Mouse (Mus musculus): ENCODE measurements at regions not wholly inside any gene's neighbourhood (a gene's known extent, or its start where the extent isn't known, plus 50 kb on each side); places are given as distances from the start of the nearest gene placed in this dataset.

- H3K4me1 ChIP-seq (ENCODE audit: control insufficient read depth, insufficient read depth, low read length) = no peaks in the 10 kb centered on the region
- no peaks in the 10 kb centered on the region for H3K9me3 ChIP-seq (replicated peaks; ENCODE audit: control insufficient read depth, low read length)
- 59% methylated on average over 5 of the region's 5 CpGs for WGBS
- no peaks in the 10 kb centered on the region for H3K36me3 ChIP-seq (ENCODE audit: control insufficient read depth, insufficient read depth, low read length)
- H3K27me3 ChIP-seq (ENCODE audit: control insufficient read depth, insufficient read depth, low read length) = no peaks in the 10 kb centered on the region
- no peak overlapping the region for H3K4me2 ChIP-seq (ENCODE audit: low read depth, low read length)
- no peak overlapping the region for H3K4me3 ChIP-seq (replicated peaks; ENCODE audit: low read length)
- no peak overlapping the region for H3K9ac ChIP-seq (ENCODE audit: low read length)
- H3K27ac ChIP-seq (ENCODE audit: low read length) = no peak overlapping the region
- ATAC-seq (ENCODE audit: insufficient read depth, low FRiP score) = no peak
These were observed 190.1 kb upstream of the 4931429L15Rik start for GRCm38 (mm10) chr9:46509896-46510295.

DNA sequence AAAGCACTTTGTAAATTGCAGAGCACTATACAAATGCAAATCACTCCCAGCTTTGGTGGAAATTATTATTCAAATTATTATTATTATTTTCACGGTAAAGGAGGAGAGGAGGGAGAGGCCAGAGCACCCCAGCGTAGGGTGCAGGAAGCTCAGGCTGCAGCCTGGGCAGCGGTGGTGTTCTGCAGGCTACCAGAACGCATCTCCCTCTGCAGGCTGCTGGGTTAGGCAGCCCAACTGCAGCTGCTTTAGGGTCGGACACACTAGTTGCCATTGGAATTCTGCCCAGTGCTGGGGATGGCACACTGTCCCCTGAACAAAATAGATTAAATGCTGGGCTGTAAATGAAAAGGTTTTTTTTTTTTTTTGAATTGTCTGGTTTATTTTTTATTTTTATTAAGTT lies 189.7 kb upstream of the 4931429L15Rik start:
- H3K4me1 ChIP-seq (ENCODE audit: control insufficient read depth, insufficient read depth, low read length) = no peaks in the 10 kb centered on the region
- no peak overlapping the region for H3K27ac ChIP-seq (ENCODE audit: low read length)
- H3K9me3 ChIP-seq (replicated peaks; ENCODE audit: control insufficient read depth, low read length) = no peaks in the 10 kb centered on the region
- H3K4me2 ChIP-seq (ENCODE audit: low read depth, low read length) = no peak overlapping the region
- no peak for ATAC-seq (ENCODE audit: insufficient read depth, low FRiP score)
- H3K4me3 ChIP-seq (replicated peaks; ENCODE audit: low read length) = no peak overlapping the region
- no peaks in the 10 kb centered on the region for H3K27me3 ChIP-seq (ENCODE audit: control insufficient read depth, insufficient read depth, low read length)
- H3K9ac ChIP-seq (ENCODE audit: low read length) = no peak overlapping the region
- no peaks in the 10 kb centered on the region for H3K36me3 ChIP-seq (ENCODE audit: control insufficient read depth, insufficient read depth, low read length)
- 22% methylated on average over 5 of the region's 5 CpGs for WGBS

DNA sequence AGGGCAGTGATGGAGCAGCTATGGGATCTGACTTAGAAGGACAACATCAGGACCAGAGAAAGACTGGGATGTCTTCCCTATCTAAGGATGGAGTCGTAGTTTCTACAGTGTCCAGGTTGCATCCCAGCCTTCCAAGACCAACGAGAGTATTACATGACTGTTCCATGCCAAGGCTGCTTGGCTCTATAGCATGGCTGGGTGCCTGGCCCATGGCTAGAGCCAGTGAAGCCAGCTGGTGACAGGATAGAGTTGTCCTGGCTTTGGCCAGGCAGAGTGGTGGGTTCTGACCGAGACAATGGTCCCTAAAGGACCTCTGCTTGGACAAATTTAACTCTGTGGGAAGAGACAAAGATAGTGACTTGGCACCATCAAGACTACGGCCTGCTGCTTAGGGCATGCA lies 187.2 kb upstream of the 4931429L15Rik start:
- no peak overlapping the region for H3K4me3 ChIP-seq (replicated peaks; ENCODE audit: low read length)
- H3K27me3 ChIP-seq (ENCODE audit: control insufficient read depth, insufficient read depth, low read length) = no peaks in the 10 kb centered on the region
- 89% methylated on average over 4 of the region's 4 CpGs for WGBS
- no peak overlapping the region for H3K4me2 ChIP-seq (ENCODE audit: low read depth, low read length)
- ATAC-seq (ENCODE audit: insufficient read depth, low FRiP score) = no peak
- no peak overlapping the region for H3K9ac ChIP-seq (ENCODE audit: low read length)
- no peaks in the 10 kb centered on the region for H3K36me3 ChIP-seq (ENCODE audit: control insufficient read depth, insufficient read depth, low read length)
- no peaks in the 10 kb centered on the region for H3K4me1 ChIP-seq (ENCODE audit: control insufficient read depth, insufficient read depth, low read length)
- H3K27ac ChIP-seq (ENCODE audit: low read length) = no peak overlapping the region
- H3K9me3 ChIP-seq (replicated peaks; ENCODE audit: control insufficient read depth, low read length) = no peaks in the 10 kb centered on the region

DNA sequence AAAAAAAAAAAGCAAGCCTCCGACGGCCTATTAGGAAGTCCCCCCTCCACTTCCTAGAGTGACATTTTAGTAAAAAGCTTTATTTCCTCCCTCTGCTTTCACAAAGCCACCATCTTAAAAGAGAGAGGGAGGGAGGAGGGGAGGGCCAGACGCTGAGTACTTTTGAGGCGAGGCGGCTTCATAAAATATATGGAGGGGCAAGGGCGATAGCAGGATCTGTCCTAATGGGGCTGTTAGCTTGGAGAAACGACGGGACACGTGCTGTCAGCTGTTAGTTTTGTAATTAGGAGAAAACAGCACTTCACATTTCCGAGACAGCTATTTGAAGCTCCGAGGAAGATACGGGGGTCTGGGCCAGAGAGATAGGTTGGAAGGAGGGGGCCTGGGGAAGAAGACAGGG lies 184.8 kb upstream of the 4931429L15Rik start:
- H3K27me3 ChIP-seq (ENCODE audit: control insufficient read depth, insufficient read depth, low read length) = no peaks in the 10 kb centered on the region
- ATAC-seq (ENCODE audit: insufficient read depth, low FRiP score) = no peak
- H3K4me1 ChIP-seq (ENCODE audit: control insufficient read depth, insufficient read depth, low read length) = no peaks in the 10 kb centered on the region
- no peak overlapping the region for H3K4me2 ChIP-seq (ENCODE audit: low read depth, low read length)
- H3K9me3 ChIP-seq (replicated peaks; ENCODE audit: control insufficient read depth, low read length) = no peaks in the 10 kb centered on the region
- WGBS = 54% methylated on average over 12 of the region's 12 CpGs
- H3K27ac ChIP-seq (ENCODE audit: low read length) = no peak overlapping the region
- H3K36me3 ChIP-seq (ENCODE audit: control insufficient read depth, insufficient read depth, low read length) = no peaks in the 10 kb centered on the region
- H3K9ac ChIP-seq (ENCODE audit: low read length) = no peak overlapping the region
- H3K4me3 ChIP-seq (replicated peaks; ENCODE audit: low read length) = no peak overlapping the region

DNA sequence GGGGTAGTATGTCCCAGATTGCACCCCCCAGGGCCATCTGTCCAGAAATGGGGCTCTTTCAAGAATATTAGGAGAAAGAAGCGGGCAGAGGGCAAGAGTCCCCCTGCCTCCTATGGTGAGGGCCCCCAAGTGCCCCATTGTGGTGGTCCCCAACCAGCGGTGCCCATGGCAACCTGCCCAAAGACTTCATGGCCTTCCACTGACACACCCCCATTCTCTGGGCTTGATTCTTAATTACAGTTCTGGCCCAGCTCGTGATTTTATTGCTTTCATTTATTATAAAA lies 184.3 kb upstream of the 4931429L15Rik start:
- no peaks in the 10 kb centered on the region for H3K9me3 ChIP-seq (replicated peaks; ENCODE audit: control insufficient read depth, low read length)
- H3K4me1 ChIP-seq (ENCODE audit: control insufficient read depth, insufficient read depth, low read length) = no peaks in the 10 kb centered on the region
- H3K9ac ChIP-seq (ENCODE audit: low read length) = no peak overlapping the region
- no peaks in the 10 kb centered on the region for H3K36me3 ChIP-seq (ENCODE audit: control insufficient read depth, insufficient read depth, low read length)
- no peak overlapping the region for H3K27ac ChIP-seq (ENCODE audit: low read length)
- H3K27me3 ChIP-seq (ENCODE audit: control insufficient read depth, insufficient read depth, low read length) = no peaks in the 10 kb centered on the region
- no peak overlapping the region for H3K4me3 ChIP-seq (replicated peaks; ENCODE audit: low read length)
- WGBS = 68% methylated on average over 3 of the region's 3 CpGs
- ATAC-seq (ENCODE audit: insufficient read depth, low FRiP score) = no peak
- no peak overlapping the region for H3K4me2 ChIP-seq (ENCODE audit: low read depth, low read length)

DNA sequence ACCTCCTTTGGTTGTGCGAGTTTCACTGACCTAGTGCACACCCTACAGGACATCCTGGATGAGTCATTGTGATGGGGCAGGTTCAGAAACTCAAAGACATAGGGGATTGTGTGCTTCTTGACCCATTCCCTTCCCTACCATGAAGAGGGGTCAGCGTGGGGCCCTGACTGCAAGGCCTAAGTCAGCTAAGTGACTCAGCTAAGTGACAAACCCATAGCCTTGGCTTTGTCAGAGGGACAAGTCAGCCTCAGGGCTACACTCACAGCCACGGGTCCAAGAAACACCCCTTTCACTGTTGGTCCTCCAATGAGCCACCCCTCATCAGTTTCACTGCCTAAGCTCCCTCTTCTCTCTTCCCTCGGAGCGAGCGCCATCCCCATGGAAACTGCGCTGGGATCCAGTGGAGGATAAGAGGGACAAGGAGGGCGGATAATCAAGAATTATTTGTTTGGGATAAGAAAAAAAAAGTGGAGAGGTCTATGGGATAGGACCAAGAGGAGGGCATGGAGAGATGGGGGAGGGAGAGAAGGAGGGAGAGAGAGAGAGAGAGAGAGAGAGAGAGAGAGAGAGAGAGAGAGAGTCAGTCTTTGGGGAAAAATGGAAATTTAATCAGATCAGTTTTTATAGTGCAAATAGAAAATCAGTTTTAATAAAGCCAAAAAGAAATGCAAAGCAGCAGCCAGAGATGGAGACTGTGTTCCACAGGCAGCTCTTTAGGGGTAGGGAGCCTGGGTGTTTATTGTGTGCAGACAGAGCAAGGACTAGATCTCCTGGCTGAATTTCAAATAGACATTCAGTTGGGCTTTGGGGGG lies 183.7 kb upstream of the 4931429L15Rik start:
- no peak for ATAC-seq (ENCODE audit: insufficient read depth, low FRiP score)
- Histone ChIP-seq H3K4me1 (ENCODE audit: control insufficient read depth, insufficient read depth, low read length) (no peaks in the 10 kb centered on the region), H3K36me3 (ENCODE audit: control insufficient read depth, insufficient read depth, low read length) (no peaks in the 10 kb centered on the region), H3K9ac (ENCODE audit: low read length) (no peak overlapping the region), H3K9me3 (replicated peaks; ENCODE audit: control insufficient read depth, low read length) (no peaks in the 10 kb centered on the region), H3K27ac (ENCODE audit: low read length) (no peak overlapping the region), H3K27me3 (ENCODE audit: control insufficient read depth, insufficient read depth, low read length) (no peaks in the 10 kb centered on the region), H3K4me3 (replicated peaks; ENCODE audit: low read length) (no peak overlapping the region), H3K4me2 (ENCODE audit: low read depth, low read length) (no peak overlapping the region)
- WGBS = 77% methylated on average over 8 of the region's 8 CpGs

DNA sequence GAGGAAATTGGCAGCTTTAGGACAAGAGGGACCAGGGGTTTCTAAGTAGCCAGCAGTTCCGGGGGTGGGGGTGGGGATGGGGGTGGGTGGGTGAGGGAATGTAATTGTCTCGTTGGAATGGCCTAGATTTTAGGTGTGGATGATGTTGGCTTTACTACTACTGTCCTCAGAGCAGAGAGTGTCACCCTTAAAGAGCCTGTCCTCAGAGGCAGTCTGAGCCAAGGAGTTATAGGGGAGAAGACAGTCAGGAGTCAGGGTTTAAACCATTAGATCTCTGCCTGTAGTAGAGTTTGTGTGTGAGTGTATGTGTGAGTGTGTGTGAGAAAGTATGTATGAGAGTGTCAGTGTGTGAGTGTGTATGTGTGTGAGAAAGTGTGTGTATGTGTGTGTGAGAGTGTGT lies 179.6 kb upstream of the 4931429L15Rik start:
- WGBS = 25% methylated on average over 2 of the region's 2 CpGs
- no peaks in the 10 kb centered on the region for H3K9me3 ChIP-seq (replicated peaks; ENCODE audit: control insufficient read depth, low read length)
- no peaks in the 10 kb centered on the region for H3K36me3 ChIP-seq (ENCODE audit: control insufficient read depth, insufficient read depth, low read length)
- H3K4me2 ChIP-seq (ENCODE audit: low read depth, low read length) = no peak overlapping the region
- no peaks in the 10 kb centered on the region for H3K4me1 ChIP-seq (ENCODE audit: control insufficient read depth, insufficient read depth, low read length)
- H3K4me3 ChIP-seq (replicated peaks; ENCODE audit: low read length) = no peak overlapping the region
- no peak for ATAC-seq (ENCODE audit: insufficient read depth, low FRiP score)
- no peak overlapping the region for H3K27ac ChIP-seq (ENCODE audit: low read length)
- H3K27me3 ChIP-seq (ENCODE audit: control insufficient read depth, insufficient read depth, low read length) = no peaks in the 10 kb centered on the region
- H3K9ac ChIP-seq (ENCODE audit: low read length) = no peak overlapping the region

DNA sequence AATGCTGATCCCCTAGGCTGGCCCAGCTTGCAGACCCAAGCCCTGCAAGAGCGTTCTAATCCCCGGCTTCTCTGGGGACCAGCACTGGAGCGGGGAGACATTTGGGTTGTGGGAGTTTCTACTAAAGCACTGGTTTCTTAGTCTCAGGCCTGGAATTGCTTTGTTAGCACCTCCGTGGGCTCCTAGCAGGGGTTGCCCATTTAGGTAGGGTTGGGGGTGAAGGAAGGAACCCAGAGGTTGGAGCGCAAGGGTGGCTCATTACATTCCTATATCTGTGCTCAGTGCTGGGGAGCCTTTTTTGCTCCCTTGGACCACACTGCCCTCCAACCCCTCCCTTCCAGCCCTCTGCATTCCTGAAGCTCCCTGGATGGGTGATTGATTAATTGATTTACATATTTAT lies 179.1 kb upstream of the 4931429L15Rik start:
- no peak overlapping the region for H3K4me3 ChIP-seq (replicated peaks; ENCODE audit: low read length)
- no peak overlapping the region for H3K27ac ChIP-seq (ENCODE audit: low read length)
- no peak overlapping the region for H3K9ac ChIP-seq (ENCODE audit: low read length)
- no peak overlapping the region for H3K4me2 ChIP-seq (ENCODE audit: low read depth, low read length)
- 52% methylated on average over 5 of the region's 5 CpGs for WGBS
- ATAC-seq (ENCODE audit: insufficient read depth, low FRiP score) = no peak
- no peaks in the 10 kb centered on the region for H3K27me3 ChIP-seq (ENCODE audit: control insufficient read depth, insufficient read depth, low read length)
- H3K9me3 ChIP-seq (replicated peaks; ENCODE audit: control insufficient read depth, low read length) = no peaks in the 10 kb centered on the region
- H3K4me1 ChIP-seq (ENCODE audit: control insufficient read depth, insufficient read depth, low read length) = no peaks in the 10 kb centered on the region
- H3K36me3 ChIP-seq (ENCODE audit: control insufficient read depth, insufficient read depth, low read length) = no peaks in the 10 kb centered on the region

DNA sequence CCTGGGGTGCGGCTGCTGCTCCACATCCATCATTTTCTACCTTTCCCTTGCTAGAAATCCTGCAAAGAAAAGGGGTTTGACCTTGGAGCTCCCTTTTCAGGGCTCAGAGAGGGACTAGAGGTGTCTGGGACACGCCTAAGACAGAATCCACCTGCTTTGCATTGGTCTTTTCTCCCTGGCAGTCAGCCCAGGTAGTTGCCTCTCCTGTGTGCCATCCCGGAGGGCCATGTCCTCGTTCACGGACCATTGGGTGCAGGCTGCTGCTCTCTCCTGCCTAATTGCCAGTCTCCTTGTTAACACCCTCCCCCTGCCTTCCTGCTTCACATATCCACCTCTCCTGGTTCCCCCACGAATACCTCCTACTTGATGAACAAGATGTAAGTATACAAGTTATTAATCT lies 175.5 kb upstream of the 4931429L15Rik start:
- Histone ChIP-seq H3K27ac (ENCODE audit: low read length) (no peak overlapping the region), H3K9me3 (replicated peaks; ENCODE audit: control insufficient read depth, low read length) (no peaks in the 10 kb centered on the region), H3K4me2 (ENCODE audit: low read depth, low read length) (no peak overlapping the region), H3K36me3 (ENCODE audit: control insufficient read depth, insufficient read depth, low read length) (no peaks in the 10 kb centered on the region), H3K4me3 (replicated peaks; ENCODE audit: low read length) (no peak overlapping the region), H3K27me3 (ENCODE audit: control insufficient read depth, insufficient read depth, low read length) (no peaks in the 10 kb centered on the region), H3K9ac (ENCODE audit: low read length) (no peak overlapping the region), H3K4me1 (ENCODE audit: control insufficient read depth, insufficient read depth, low read length) (no peaks in the 10 kb centered on the region)
- 57% methylated on average over 6 of the region's 6 CpGs for WGBS
- ATAC-seq (ENCODE audit: insufficient read depth, low FRiP score) = no peak
